Mouse (Mus musculus) stomach, embryonic 15.5 days (tissue): ENCODE data around the gene Trappc11. TPM values are rescaled to one million over a fixed set of nuclear protein-coding genes. Genes with fewer than 3 reads are reported as not detected.
"Not testable (repeated sequence)": the region's sequence is repeated elsewhere in the genome, so short reads cannot be mapped to it uniquely, and the experiment has no call there.

Source experiments
- ATAC-seq: fragments of 200-750 bp; cut with Nextera tagmentation; 2 replicates; pipeline ENCODE4 v1.8.0; 2017; ENCODE audit warnings: low read depth, moderate number of reproducible peaks, moderate TSS enrichment; ENCODE audit not compliant: insufficient read depth, low FRiP score
- H3K27ac ChIP-seq: fragments of 300-500 bp; sonication (generic); 2 replicates; pipeline ENCODE4 v1.5.1; 2015; ENCODE audit warnings: mild to moderate bottlenecking, inconsistent platforms
- H3K27me3 ChIP-seq: fragments of 300-500 bp; sonication (generic); replicated peaks from 2 replicates; pipeline ENCODE4 v1.6.1; 2015; ENCODE audit warnings: inconsistent platforms
- H3K36me3 ChIP-seq: fragments of 300-500 bp; sonication (generic); 2 replicates; pipeline ENCODE4 v1.6.1; 2015; ENCODE audit warnings: inconsistent platforms
- H3K4me1 ChIP-seq: fragments of 300-500 bp; sonication (generic); 2 replicates; pipeline ENCODE4 v1.6.1; 2015; ENCODE audit warnings: inconsistent platforms
- H3K4me2 ChIP-seq: fragments of 300-500 bp; sonication (generic); 2 replicates; pipeline ENCODE4 v1.6.1; 2015; ENCODE audit warnings: mild to moderate bottlenecking, inconsistent platforms
- H3K4me3 ChIP-seq: fragments of 300-500 bp; sonication (generic); replicated peaks from 2 replicates; pipeline ENCODE4 v1.5.1; 2015; ENCODE audit warnings: inconsistent platforms
- H3K9ac ChIP-seq: fragments of 300-500 bp; sonication (generic); 2 replicates; pipeline ENCODE4 v1.6.1; 2015; ENCODE audit warnings: inconsistent platforms
- H3K9me3 ChIP-seq: fragments of 300-500 bp; sonication (generic); 2 replicates; pipeline ENCODE4 v1.6.1; 2016; ENCODE audit warnings: inconsistent platforms
- WGBS: fragments of 180-500 bp; shearing (Covaris S2); methylation state at CpG from one replicate; pipeline ENCODE4 v1.1.7; 2015; 5-methylcytosine and 5-hydroxymethylcytosine counted together
- polyA plus RNA-seq: library from polyadenylated mRNA; unstranded; fragments of >200 nt; fragmentation: Nextera tagmentation; extraction: Ambion mirVana; gene quantifications from 2 replicates; pipeline ENCODE4 v1.2.1, GENCODE M21; 2015

The Trappc11 gene
- polyA plus RNA-seq, 1 experiment from 2014 or later: 26.0 TPM

DNA sequence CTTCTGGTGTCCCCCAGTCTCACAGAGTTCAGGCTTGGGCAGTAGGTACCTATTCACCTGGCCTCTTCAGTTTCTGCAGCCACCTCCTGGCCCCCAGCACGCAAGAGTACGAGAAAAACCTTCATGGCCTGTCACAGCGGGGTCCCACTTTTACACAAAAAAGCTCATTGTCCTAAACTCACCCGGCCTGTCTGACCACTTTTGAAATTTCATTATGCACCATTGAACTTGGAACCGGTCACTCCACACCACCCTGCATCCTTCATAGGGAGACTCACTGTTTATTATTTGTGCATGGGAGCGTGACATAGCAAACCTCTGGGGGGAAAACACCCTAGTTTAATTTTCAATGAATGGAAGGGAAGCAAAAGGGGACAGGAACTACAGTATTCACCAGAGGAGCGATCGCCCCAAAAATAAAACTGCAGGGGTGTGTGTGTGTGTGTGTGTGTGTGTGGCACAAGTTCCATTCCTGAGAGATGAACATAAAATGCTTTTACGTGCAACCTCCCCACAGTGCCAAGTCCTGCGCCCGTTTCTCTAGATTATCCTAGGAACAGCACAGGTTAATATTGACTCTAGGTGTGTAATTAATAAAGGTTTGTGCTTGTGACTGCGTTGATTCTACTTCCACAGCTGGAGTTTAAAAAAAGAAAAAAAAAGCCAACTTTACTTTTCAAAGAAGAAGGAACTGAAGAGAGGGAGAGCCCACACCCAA is 50.8 kb downstream of the Trappc11 start:
- Histone ChIP-seq H3K4me3 (no peak overlapping the region), H3K4me1 (no peaks in the 10 kb centered on the region), H3K36me3 (0 out of 2 replicates have a peak, but pooled peaks cover 4% of the 10 kb centered on the region), H3K27me3 (no peaks in the 10 kb centered on the region), H3K27ac (peak overlapping the region; percentile 48; the same call in 1 of the 2 replicates), H3K9ac (no peak overlapping the region), H3K4me2 (no peak overlapping the region), H3K9me3 (no peaks in the 10 kb centered on the region)
- WGBS: 58% methylated on average over 12 of the region's 12 CpGs
- peak; percentile 82 for ATAC-seq

DNA sequence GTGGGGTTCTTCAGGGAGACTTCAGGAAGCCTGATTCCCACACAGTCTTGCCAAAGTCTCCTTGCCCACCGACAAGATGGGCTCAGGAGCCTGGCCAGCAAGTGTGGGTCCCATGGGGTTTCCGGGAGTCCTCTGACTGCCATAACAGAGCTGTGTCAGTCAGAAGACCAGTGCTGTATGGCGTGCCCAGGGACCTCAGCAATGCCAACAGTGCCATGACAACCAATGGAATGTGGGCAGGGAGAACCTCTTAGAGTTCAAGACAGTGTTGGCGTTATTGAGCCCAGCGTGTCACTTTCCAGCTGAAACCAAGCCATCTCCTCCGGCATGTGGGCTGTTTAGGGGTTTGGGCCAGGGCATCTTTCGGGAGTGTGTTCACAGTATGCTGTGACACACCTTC is 53.2 kb downstream of the Trappc11 start:
- no peaks in the 10 kb centered on the region for H3K4me1 ChIP-seq

DNA sequence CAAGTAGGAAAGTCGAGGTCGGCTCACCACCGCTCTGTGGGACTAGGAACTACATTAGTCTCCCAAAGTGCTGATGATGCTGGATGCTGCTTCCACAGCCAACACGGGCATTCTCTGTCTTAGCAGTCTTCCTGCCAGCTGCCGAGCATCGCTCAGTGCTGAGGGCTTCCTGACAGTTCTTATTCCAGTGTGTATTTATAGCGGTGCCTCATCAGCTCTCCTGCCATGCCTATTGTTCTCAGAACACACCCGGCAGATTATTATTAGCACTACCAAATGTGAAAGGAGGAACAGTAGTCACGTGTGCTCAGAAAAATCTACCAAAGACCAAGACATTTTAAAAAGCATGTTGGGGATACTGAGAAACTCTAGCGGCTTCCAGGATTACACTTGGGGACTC is 71.6 kb downstream of the Trappc11 start:
- Histone ChIP-seq H3K27me3 (no peaks in the 10 kb centered on the region), H3K27ac (no peak overlapping the region), H3K4me1 (no peaks in the 10 kb centered on the region), H3K4me3 (no peak overlapping the region), H3K36me3 (no peaks in the 10 kb centered on the region), H3K9ac (no peak overlapping the region), H3K9me3 (no peaks in the 10 kb centered on the region), H3K4me2 (no peak overlapping the region)
- 70% methylated on average over 10 of the region's 10 CpGs for WGBS
- no peak for ATAC-seq

More for the DNA sequence above, 53.2 kb downstream of the Trappc11 start:
- WGBS: 91% methylated on average over 7 of the region's 7 CpGs
- H3K4me3 ChIP-seq: no peak overlapping the region
- no peaks in the 10 kb centered on the region for H3K27me3 ChIP-seq
- no peak overlapping the region for H3K9ac ChIP-seq
- H3K36me3 ChIP-seq: no peaks in the 10 kb centered on the region
- H3K27ac ChIP-seq: no peak overlapping the region
- peak; percentile 18; the same call in 1 of the 2 replicates for ATAC-seq
- H3K9me3 ChIP-seq: no peaks in the 10 kb centered on the region
- no peak overlapping the region for H3K4me2 ChIP-seq

DNA sequence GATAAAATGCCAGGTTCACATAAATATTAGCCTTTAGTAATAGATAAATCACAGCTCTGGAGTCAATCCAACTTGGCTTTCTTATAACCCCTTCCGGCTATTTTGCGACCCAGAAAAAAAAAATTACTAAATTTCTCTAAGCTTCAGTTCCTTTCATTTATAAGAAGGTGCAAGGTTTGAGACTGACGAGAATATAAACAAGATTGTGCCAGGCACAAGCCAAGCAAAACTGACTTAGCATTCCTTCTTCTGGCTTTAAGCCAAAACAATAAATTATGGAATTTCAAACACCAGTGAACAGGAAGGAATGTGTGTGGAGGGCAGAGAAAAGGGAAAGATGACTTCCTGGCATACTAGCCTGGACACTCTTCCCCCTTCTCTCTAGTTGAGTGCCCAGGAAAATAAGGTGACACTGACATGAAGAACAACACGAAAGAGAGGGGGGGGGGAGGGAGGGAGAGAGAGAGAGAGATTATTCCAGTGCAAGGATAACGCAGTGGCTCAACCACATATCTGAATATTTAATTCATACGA is 74.0 kb downstream of the Trappc11 start:
- 44% methylated on average over 6 of the region's 6 CpGs for WGBS
- H3K27ac ChIP-seq: no peak overlapping the region
- no peak for ATAC-seq
- no peak overlapping the region for H3K4me2 ChIP-seq
- H3K9me3 ChIP-seq: no peaks in the 10 kb centered on the region
- H3K27me3 ChIP-seq: no peaks in the 10 kb centered on the region
- no peak overlapping the region for H3K9ac ChIP-seq
- no peak overlapping the region for H3K4me3 ChIP-seq
- no peaks in the 10 kb centered on the region for H3K4me1 ChIP-seq
- no peaks in the 10 kb centered on the region for H3K36me3 ChIP-seq

DNA sequence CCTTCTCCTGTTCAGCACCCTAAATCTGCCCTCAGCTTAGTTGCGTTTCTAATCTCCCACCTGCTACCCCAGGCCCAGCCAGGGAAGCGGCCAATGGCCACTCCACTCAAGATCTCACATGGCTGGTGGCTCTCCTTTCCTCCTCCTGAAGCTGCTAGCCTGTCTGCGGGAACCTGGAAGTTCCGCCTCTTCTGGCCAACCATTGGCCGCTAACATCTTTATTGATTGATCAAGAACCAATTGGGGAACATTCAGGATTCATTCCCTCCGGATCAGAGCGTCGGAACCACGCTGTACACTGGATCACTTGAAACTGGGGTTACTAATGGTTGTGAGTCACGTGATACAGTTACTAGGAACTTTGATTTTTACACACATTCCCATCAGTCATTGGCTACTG is 74.7 kb downstream of the Trappc11 start:
- 85% methylated on average over 10 of the region's 10 CpGs for WGBS
- Histone ChIP-seq H3K36me3 (no peaks in the 10 kb centered on the region), H3K4me1 (no peaks in the 10 kb centered on the region), H3K9ac (no peak overlapping the region), H3K27me3 (no peaks in the 10 kb centered on the region), H3K4me2 (no peak overlapping the region), H3K4me3 (no peak overlapping the region), H3K9me3 (no peaks in the 10 kb centered on the region), H3K27ac (no peak overlapping the region)
- ATAC-seq: no peak

DNA sequence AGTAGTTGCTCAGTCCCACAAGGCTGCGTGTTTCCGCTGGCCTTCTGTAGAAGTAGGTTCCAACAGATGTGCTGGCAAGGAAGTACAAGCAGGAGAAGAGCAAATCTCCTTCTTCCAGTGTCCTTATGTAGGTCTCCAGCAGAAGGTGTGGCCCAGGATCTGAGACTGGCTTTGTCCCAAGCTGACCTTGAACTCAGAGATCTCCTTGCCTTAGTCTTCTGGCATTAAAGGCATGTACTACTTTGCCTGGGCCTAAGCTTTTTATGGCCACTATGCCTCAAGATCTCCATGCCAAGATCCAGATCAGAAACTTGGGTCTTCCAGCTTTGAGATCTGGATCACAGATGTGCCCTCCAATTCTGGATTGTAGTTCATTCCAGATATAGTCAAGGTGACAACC is 84.1 kb downstream of the Trappc11 start:
- not testable (repeated sequence) for ATAC-seq, H3K4me1 ChIP-seq, H3K9ac ChIP-seq, H3K27ac ChIP-seq, H3K27me3 ChIP-seq, H3K9me3 ChIP-seq, H3K4me2 ChIP-seq, H3K36me3 ChIP-seq, H3K4me3 ChIP-seq
- WGBS: 95% methylated on average over 2 of the region's 2 CpGs

DNA sequence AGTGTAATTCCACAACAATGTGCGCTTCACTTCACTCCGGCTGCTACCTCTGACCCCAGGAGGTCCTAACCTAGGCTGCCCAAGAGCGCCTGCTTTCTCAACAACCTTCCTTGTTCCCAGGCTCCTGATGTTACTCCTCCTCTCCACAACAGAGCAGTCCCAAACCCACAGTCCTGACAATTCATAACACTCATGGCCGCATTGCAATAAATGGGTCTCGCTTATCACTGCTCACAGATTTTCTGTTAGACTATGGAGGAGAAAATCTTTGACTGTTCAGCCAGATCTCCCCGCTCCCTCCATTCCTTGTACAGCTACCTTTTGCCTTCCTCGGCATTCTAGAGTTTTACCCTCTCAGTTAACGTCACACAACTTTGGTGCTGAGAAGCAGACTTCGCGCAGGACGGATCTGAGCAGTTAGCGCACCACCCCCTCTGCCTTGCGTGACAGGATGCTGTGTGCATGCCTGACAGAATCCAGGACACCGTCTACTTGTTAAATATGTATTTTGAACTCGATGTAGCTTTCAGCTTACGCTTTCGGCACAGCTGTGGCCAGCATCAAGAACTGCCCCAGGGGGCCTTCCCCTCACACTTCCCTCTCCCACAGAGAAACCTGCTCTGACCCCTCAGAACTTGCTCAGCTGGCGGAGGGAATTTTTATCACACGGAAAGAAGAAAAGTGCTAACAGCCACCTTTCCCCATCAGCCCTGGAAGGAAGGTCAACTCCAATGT is 86.8 kb downstream of the Trappc11 start, which contains the start of gene Stox2:
Gene Stox2, minus strand, starts transcription at position 51 of the 735 bp plus-strand sequence.
- H3K36me3 ChIP-seq: no peaks in the 10 kb centered on the region
- H3K27ac ChIP-seq: no peak within 1 kb of the TSS
- no peaks in the 10 kb centered on the region for H3K4me1 ChIP-seq
- no peak within 1 kb of the TSS for H3K4me3 ChIP-seq
- H3K9me3 ChIP-seq: no peaks in the 10 kb centered on the region
- H3K4me2 ChIP-seq: no peak within 1 kb of the TSS
- H3K9ac ChIP-seq: no peak within 1 kb of the TSS
- 62% methylated on average over 19 of the region's 19 CpGs for WGBS
- ATAC-seq: no peak
- H3K27me3 ChIP-seq: no peaks in the 10 kb centered on the region

Other genes with a start within 250 kb of the Trappc11 start
- gene Stox2, start 87.1 kb downstream of the Trappc11 start, polyA plus RNA-seq: 11.6 and 13.7 TPM in 2 replicates
- gene Rwdd4a, start 194 bp upstream of the Trappc11 start, polyA plus RNA-seq: 35.4 and 40.0 TPM in 2 replicates
- gene Ing2, start 142.1 kb upstream of the Trappc11 start, polyA plus RNA-seq: 13.3 and 15.8 TPM in 2 replicates
- gene Cdkn2aip, start 180.5 kb upstream of the Trappc11 start, polyA plus RNA-seq: 21.4 and 21.6 TPM in 2 replicates